Mouse (Mus musculus) heart, postnatal 36 days (tissue): ENCODE results near the gene Tal1. TPM values are rescaled to one million over a fixed set of nuclear protein-coding genes. Genes with fewer than 3 reads are reported as not detected.
A peak's percentile ranks its signal among the peaks of the same experiment; 100 is the strongest.

Source experiments
- DNase-seq, 2 experiments: peaks; one replicate each; pipeline ENCODE4 v3.0.0; 2021 to 2022
- intact Hi-C: fragments of 180-260 bp; cut with DNase I; formaldehyde crosslinking; loops from one replicate; pipeline ENCODE4 v1.15.1; 2025
- total RNA-seq, 2 experiments: library from RNA; stranded (reverse); gene quantifications; 2 replicates each; pipeline ENCODE4 v1.2.3; 2021

Gene Tal1
- total RNA-seq = 1 to 10 TPM; 4.0 to 4.3 TPM

GRCm38 (mm10) chr4:115056371-115056920 is at the start of gene Tal1:
Gene Tal1 (plus strand): TSS chr4:115056426.
- intact Hi-C loops = loop anchor here (5.0 kb wide), 1 partner anchor 154 kb away; no protein-coding TSS in a partner anchor

GRCm38 (mm10) chr4:115014276-115014675 is 42.0 kb upstream of the Tal1 start:
- DNase-seq = no peak
- intact Hi-C loops = no loop called here

More at GRCm38 (mm10) chr4:115056371-115056920, at the start of gene Tal1:
- peak; percentile 57 to 75 for DNase-seq

DNA sequence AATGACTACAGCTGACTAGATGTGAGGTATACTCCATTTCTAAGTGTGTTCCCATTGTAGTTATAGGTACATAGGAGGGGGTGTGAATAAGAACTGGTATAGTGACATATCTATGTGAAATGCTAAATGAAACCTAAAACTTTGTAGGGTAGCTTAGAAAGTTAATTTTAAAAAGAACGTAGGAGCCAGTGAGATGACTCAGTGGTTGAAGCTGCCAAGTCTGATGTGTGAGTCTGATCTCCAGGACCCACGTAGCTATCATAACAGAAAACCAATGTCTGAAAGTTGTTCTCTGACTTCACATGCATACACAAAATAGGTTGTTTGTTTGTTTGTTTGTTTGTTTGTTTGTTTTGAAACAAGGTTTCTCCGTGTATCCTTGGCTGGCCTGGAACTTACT is 36.2 kb upstream of the Tal1 start:
- DNase-seq = no peak
- intact Hi-C loops = no loop called here

GRCm38 (mm10) chr4:115035043-115035442 is 21.2 kb upstream of the Tal1 start:
- DNase-seq = no peak
- intact Hi-C loops = no loop called here

GRCm38 (mm10) chr4:115038242-115038641 is 18.0 kb upstream of the Tal1 start:
- DNase-seq = peak; percentile 41 to 61

GRCm38 (mm10) chr4:115045621-115046020 is 10.6 kb upstream of the Tal1 start:
- no peak for DNase-seq
- intact Hi-C loops = no loop called here

More at GRCm38 (mm10) chr4:115038242-115038641, 18.0 kb upstream of the Tal1 start:
- intact Hi-C loops = loop anchor here (1.0 kb wide), 1 partner anchor 47 kb away; no protein-coding TSS in a partner anchor

GRCm38 (mm10) chr4:115047750-115048149 is 8.5 kb upstream of the Tal1 start:
- intact Hi-C loops = loop anchor here (2.0 kb wide), 1 partner anchor 37 kb away; no protein-coding TSS in a partner anchor
- DNase-seq = peak; percentile 68 to 85

DNA sequence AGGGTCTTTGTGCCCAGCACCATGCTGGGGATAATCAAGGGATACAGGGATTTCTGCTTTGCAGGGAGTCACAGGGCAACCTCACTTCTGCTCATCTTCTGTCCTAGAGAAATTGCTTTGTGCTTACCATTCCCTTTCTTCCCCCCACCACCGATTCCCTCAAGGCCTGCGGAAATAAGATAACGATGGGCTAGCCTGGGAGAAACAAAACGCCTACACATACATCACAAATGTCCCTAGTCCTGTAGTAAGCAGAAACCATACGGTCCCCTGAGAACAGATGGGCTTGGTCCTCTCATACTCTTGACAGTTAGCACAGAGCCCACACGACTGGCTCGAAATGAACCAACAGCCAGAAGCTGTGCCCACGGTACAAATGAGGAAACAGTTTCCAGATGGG is 8.0 kb upstream of the Tal1 start:
- DNase-seq = no peak
- intact Hi-C loops = loop anchor here (2.0 kb wide), 1 partner anchor 37 kb away; no protein-coding TSS in a partner anchor

DNA sequence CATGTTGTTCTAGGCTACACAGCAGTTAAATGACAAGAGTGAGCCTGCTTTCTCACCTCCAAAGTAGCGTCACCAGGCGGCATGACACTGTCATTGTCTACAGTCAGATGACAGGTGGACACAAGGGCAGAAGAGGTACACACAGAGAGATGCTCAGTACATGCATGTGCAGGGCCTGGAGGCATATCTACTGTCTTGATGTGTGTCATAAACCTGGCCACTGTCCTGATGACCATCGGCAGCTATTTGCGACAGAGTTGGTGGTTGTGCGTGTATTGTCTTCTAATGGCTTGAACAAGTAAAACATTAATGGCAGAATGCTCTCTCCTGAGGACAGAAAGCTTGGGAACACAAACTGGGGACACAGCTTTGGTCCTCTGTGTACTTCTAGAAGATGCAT is 5.0 kb upstream of the Tal1 start:
- DNase-seq = no peak
- intact Hi-C loops = no loop called here

DNA sequence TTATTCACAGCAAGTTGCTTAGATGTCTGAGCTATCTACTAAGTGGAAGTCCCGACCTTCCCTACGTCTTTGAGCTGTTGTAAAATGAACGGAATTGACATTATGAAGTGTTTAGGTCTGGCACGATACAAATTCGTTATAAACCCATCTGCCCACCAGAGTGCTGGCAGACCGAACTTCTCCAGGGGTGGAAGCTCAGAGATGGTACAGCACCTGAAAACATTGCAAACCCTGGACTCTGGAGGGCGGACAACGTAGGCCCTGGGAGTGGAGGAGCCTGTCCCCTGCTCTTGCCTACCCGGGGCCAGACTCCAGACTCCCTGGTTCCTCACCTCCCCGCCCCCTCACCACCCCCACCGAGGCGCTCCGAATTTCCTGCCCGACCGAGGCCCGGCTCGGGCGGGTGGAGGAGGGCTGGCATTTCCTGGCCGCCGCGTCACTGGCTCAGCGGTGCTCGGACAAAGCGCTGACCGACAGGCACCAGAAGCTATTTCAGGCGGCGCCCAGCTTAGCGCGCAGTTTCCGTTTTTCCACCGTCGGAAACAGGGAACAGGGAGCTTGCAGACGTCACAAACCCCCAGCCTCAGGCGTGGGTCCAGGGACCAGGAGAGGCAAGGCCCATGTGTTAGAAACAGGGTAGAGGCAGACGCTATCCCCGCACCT is 3.8 kb upstream of the Tal1 start:
- DNase-seq = peak; percentile 72 to 74
- intact Hi-C loops = no loop called here

- no peak for DNase-seq
- intact Hi-C loops = loop anchor here (5.0 kb wide), 1 partner anchor 153 kb away; no protein-coding TSS in a partner anchor
These were observed 1.2 kb upstream of the Tal1 start for GRCm38 (mm10) chr4:115055044-115055443.

- no peak for DNase-seq
- intact Hi-C loops = loop anchor here (5.0 kb wide), 1 partner anchor 153 kb away; no protein-coding TSS in a partner anchor
These were observed 535 bp upstream of the Tal1 start for GRCm38 (mm10) chr4:115055691-115056090.

- DNase-seq = peak; percentile 72 to 79
- intact Hi-C loops = loop anchor here (5.0 kb wide), 1 partner anchor 155 kb away; no protein-coding TSS in a partner anchor
These were observed 871 bp downstream of the Tal1 start for GRCm38 (mm10) chr4:115056921-115057673.

GRCm38 (mm10) chr4:115057674-115058316 is 1.6 kb downstream of the Tal1 start:
- intact Hi-C loops = loop anchor here (2.0 to 5.0 kb wide), 2 partner anchors 17 to 155 kb away; no protein-coding TSS in a partner anchor
- peak; percentile 48 to 59 for DNase-seq

DNA sequence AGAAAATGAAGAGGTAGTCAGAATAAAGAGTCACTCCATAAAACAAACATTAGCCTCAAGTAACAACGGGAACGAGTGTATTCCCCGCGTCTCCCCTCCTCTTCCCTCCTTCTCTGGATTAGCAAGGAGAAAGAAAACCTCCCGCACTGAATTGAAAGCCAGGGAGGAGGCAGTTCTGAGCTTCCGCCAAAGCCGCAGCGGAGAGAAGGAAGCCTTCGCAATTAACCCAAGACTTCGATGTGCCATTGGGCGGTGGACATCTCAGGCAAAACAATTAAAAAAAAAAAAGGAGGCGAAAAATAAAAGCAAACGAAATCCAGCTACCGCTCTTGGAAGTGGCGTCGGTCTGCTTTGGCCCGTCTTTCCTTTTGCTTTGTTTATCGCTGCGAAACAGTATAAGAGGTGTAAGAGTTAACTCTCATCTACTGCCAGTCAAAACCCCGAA is 2.1 kb downstream of the Tal1 start:
- intact Hi-C loops = loop anchor here (2.0 to 5.0 kb wide), 2 partner anchors 16 to 156 kb away; no protein-coding TSS in a partner anchor
- peak; percentile 41 to 58 for DNase-seq

GRCm38 (mm10) chr4:115058871-115059590 is 2.8 kb downstream of the Tal1 start:
- DNase-seq = peak; percentile 36 to 41
- intact Hi-C loops = loop anchor here (2.0 to 5.0 kb wide), 2 partner anchors 16 to 157 kb away; no protein-coding TSS in a partner anchor

- peak; percentile 40 to 41 for DNase-seq
- intact Hi-C loops = loop anchor here (2.0 to 5.0 kb wide), 2 partner anchors 15 to 158 kb away; no protein-coding TSS in a partner anchor
These were observed 3.6 kb downstream of the Tal1 start for GRCm38 (mm10) chr4:115059871-115060270.

DNA sequence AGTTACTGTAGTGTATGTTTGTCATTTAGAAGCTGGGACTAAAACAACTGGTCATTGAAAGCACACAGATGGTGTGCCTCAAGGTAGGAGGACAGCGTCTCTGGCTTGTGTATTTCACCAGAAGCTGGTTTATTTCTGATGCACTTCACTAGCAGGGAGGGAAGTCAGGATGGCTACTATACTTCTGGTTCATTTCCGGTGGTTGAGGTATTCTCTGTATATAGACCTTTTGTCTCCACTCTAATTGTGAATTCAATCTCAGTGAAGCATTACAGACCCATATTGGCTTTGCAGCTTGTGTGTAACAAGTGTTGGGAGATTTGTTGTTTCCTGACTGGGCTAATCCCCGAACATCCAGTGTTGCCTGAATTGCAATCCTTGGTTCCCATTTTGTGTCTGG is 4.5 kb downstream of the Tal1 start:
- intact Hi-C loops = no loop called here
- DNase-seq = no peak

- intact Hi-C loops = loop anchor here (2.0 kb wide), 1 partner anchor 22 kb away; no protein-coding TSS in a partner anchor
- no peak for DNase-seq
These were observed 6.3 kb downstream of the Tal1 start for GRCm38 (mm10) chr4:115062540-115062874.
